Mouse (Mus musculus) MEL-GATA-1-ER (cell line): ENCODE data around the gene Faah.

Experiments
- DNase-seq: peaks from one replicate; pipeline ENCODE4 v3.0.0-alpha.2; 2012; ENCODE audit warnings: low read depth; ENCODE audit errors: extremely low read depth

Gene Faah

DNA sequence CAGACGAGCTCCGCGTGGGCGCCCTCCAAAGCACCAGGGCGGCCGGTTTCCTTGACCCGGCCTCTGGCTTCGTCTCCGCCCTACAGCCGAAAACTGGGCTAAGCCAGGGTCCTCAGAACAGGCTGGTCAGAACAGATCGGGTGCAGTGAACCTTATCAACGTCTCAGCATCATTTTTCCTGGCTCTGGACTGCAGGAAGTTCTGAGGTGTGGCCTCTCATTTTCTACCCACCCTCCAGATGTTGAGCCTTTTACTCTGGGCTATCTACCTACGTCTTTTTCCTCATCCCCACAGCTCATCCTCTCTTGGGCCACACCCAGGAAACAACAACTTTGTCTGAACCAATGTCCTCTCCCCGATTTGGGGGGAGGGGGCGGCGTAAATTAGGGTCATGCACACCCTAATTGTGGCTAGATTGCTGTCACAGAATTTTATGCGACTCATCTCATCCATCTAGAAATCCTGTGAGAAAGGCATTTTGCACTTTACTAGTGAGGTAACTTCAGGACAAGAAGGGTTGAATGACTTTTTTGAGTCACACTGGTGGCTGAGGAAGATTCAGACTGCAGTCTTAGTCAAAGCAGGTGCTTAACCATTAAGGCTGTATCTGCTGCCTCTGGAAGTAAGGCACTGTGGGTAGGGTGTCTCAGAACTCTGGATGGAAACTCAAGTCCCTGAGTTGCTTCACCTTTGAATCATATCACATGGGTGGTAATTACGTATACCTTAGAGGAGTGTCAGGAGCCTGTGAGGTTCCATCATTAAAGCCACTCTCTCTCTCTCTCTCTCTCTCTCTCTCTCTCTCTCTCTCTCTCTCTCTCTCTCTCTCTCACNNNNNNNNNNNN lies at the start of gene Faah:
Gene Faah, minus strand, starts transcription at position 25 of the 845 bp plus-strand sequence.
- DNase-seq: peak; percentile 83

DNA sequence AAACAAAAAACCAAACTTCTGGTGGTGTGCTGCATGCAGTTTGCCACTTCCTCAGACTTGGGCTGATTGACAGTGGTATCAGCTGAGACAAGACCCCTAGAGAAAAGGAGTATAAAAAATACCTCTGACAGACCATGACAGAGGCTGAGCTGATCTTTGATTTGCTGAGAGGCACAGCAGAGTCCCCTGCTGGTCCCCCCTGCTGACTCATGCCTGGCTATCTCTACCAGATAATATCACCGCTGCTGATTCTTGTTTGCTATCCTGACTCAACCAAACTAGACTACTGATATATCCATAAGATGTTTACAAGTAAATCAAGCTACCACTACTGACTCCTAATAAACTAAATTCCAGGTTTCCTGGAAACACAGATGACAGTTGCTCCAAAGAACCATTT lies 46.1 kb upstream of the Faah start:
- no peak for DNase-seq

DNA sequence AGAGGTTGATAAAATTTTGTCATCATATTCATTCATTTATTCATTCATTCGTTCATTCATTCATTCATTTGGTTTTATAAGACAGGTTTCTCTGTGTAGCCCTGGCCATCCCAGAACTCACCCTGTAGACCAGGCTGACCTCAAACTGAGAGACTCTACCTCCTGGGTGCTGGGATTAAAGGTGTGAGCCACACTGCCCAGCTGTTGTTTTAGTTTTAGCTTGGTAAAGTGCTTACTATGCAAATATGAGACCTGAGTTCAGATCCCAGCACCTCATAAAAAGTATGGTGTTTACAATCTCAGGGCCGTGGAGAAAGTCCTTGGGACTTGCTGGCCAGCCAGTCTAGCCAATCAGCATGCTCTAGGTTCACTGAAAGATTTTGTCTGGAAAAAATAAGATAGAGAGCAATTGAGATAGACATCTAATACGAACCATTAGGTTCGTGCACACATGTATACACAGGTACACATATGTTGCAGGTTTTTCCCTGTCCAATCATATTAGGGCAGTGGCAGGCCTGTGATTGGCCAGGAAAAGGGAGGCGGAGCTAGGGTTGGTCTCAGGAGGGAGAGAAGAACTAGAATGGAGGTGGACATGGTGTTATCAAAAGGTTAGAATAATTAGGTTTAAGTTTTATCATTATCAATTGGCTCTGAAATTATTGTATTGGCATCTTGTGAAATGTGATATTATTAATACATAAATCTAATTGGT lies 41.4 kb upstream of the Faah start:
- DNase-seq: no peak

DNA sequence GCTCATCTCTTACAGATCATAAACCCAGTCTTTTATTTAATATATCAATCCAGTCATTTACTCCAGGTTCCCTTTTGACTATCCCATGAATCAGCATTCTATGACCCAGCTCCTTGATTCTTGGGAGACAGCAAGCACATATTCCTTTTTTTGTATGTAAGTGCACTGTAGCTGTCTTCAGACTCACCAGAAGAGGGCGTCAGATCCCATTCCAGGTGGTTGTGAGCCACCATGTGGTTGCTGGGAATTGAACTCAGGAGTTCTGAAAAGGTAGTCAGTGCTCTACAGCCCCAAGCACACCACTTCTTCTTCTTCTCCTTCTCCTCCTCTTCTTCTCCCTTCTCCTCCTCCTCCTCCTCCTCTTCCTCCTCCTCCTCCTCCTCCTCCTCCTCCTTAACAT lies 39.8 kb upstream of the Faah start:
- DNase-seq: no peak

DNA sequence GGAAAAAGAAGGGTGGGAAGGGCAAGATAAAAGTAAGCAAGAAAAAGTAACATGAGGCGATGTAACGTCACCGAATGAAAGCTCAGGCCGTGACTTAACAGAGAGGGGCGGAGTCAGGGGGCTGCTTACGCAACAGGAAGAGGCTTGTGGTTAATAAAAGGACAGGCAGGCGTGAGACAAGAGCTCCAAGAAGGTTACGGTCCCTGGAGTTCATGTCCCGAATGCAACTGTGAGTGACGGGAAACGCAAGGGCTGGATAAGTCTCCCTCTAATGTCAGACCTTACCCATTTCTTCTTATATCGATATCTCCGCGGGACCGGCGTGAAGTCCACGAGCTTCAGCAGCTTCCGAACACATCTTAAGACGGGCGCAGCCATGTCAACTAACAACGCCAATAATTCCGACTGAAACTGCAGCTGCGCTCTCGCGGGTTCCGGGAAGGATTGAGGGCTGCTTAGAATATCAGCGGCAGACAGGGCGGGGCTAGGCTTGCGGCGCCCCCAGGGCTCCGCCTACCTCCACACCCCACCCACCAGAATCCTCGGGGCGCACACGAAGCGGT lies 35.8 kb upstream of the Faah start, which contains the start of gene Nsun4:
Gene Nsun4, minus strand, starts transcription at position 478 of the 563 bp plus-strand sequence.
- peak; percentile 91 for DNase-seq

DNA sequence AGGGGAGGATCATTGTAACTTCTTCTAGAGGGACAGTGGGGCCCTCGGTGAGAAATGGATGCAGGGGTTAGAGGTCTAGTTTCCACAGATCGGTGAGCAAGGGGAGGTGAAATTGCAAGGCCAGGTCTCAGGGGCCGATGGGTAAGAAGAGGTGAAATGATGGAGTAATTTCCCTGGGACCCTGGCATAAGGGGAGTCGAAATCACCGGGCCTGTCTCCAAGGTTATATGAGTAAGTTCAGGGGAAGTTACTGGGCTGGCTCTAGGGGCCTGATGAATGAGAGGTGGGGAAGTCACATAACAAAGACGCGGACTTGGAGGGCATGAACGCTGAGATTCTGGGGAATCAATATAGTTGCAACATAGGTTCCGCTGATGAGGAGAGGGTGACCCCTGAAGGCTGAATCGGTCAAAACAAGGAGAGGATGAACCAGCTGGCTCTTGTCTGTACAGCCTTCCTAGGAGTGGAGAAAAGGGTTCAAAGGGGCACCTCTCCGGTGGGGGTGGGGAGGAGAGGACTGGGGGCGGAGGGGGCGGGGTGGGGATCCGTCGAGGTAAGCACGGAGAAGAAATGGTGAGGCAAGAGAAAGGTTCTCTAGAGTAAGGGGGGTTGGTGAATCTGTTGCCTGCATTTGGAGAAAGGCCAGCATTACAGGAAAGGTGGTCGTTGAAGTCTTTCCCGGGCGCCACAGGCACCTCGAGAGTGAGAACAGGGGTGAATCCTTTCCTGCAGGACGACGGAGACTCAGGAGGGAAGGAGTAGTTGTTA lies 35.0 kb upstream of the Faah start:
- DNase-seq: no peak

DNA sequence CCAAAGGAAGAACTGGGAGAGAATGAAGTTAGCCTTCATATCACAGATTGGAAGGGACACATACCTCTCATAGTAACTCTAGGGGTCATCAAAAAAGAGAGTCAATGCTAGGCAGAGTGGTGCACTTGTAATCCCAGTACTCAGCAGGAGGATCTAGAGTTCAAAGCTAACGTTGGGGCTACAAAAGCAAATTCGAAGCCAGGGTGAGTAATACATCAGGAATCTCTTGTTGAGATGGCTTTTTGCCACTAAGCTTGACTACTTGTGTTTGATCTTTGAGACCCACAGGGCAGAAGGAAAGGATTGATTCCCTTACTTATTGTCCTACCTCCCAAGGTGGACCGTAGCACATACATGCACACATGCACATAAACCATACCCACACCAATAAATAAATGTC lies 31.5 kb upstream of the Faah start:
- no peak for DNase-seq

DNA sequence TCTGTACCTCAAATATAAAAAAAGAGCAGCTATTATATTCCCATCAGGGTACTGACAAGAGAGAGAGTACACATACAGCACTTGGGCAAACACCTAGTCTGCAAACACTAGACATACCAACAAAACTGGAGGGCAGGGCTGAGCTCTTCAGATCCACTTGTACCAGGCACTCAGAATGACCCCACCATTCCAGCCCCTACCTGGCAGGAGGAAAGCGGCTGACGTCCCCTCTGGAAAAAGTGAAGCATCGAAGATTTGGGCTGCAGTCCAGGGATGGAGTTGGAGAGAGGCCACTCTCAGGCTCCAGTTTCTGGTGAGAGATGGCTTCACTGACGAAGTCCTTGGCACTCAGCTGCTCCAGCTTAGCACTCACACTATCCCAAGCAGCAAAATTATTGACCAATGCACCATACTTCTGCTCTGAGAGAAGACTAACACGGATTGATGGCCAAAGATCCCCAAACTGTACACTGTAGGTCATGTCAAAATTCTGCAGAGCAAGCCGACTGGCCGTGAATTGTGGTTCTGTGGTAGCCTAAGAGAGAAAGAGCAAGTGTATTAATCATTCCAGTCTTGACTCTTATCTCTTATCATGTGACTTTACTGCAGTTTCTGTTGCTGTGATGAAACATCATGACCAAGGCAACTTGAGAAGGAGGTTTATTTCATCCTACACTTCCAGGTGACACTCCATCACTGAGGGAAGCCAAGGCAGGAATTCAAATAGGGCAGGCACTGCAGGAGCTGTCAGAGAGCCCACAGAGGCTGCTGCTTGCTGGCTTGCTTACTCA lies 30.6 kb upstream of the Faah start:
- no peak for DNase-seq

DNA sequence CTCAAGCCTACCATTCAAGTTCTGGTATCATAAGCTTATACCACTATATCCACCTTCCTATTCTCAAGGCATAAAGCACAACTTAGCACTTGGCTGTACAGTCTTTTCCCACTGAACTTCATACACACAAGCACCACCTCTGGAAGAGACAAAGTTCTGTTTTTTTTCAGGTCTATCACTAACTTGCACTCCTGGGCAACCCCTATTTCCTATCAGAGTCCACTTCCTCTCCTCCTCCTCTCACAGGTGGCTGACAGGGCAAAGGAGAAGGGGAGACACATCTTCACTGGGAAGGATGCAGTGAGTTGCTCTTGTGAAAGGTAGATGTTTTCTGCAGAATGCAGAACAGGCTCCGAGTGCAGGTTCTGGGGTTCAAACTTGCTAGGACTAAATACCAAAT lies 30.0 kb upstream of the Faah start:
- DNase-seq: no peak

DNA sequence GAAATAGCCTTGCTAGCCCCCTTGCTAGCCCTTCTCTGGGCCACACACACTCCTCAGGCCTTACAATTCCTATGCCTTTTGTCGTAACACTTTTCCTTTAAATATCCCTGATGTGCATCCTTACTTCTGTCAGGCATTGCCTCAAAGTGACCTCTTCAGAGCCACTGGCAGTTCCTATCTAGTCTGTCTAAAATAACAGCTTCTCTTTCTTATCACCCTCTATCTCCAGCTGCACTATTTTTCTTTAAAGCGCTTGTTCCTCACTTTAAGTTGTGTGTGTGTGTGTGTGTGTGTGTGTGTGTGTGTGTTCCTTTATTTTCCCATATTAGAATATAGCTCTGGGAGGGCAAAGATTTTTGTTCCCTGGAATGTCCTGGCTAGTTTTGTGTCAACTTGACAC lies 28.9 kb upstream of the Faah start:
- DNase-seq: no peak

DNA sequence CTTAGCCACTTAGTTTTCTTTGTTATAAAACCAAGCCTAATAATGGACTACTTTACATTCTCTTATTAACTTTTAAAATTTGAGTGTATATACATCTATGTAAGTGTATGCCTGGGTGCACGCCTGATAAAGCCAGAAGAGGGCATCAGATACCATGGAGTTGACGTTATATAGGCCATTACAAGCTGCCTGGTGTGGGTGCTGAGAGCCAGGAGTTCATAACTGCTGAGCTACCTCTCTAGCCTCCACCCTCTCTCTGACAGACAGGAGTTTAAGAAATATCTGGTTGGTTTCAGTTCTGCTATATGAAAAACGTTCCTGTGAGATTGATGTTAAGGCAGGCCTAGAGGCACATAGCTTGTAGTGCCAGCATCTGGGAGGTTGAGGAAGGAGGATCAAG lies 24.5 kb upstream of the Faah start:
- DNase-seq: no peak

DNA sequence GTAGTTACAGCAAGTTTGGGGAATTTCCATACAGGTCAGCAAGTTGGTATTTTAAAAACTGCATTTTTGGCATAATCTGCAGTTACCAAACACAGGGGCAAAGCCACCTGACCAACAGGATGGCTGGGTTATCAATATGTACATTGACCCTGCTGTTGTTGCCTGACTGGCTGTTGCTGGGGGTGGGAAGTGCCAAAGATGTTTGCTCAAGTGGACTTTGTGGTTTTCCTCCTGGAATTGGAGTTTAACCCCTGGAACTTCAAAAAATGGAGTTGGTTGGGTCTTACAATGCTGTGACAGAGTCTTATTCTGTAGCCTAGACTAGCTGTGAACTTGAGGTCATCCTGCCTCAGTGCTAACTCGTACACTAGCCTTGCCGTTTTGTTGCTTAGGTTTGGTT lies 22.7 kb upstream of the Faah start:
- no peak for DNase-seq

DNA sequence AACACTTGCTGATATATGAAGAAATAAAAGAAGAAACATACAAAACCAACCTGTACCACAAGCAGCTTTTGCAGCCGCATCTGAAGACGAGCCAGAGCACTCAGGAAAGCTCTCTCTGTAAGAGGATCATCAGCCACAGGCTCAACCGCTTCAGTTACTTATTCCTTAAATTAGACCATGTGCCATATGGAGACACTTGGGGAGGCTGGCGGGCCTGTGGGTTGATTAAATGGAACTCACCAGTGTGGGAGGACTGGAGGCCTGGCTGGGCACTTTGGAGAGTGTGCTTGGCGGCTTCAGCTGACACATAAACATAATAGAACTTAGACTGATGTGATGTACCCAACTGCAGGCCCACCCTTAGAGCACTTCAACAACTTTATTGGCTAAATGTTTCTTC lies 15.6 kb upstream of the Faah start:
- DNase-seq: no peak

DNA sequence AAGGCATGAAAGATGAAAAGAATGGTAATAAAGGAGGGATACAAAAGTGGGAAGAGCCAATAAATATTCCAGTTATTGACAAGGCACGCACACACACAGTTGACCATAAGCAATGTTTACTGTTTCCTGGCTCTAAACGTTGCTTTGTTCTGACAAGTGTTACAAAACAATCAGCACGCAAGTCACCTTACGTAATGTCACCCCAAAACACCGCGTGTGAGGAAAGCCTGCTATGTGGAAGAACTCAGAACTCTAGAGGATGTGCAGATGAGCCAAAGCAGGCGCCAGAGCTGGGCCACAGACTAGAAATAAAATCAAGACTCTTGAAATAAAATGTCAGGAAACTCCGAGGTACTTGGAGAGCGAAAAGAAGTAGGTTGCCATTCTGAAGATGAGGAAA lies 15.2 kb upstream of the Faah start:
- DNase-seq: no peak

DNA sequence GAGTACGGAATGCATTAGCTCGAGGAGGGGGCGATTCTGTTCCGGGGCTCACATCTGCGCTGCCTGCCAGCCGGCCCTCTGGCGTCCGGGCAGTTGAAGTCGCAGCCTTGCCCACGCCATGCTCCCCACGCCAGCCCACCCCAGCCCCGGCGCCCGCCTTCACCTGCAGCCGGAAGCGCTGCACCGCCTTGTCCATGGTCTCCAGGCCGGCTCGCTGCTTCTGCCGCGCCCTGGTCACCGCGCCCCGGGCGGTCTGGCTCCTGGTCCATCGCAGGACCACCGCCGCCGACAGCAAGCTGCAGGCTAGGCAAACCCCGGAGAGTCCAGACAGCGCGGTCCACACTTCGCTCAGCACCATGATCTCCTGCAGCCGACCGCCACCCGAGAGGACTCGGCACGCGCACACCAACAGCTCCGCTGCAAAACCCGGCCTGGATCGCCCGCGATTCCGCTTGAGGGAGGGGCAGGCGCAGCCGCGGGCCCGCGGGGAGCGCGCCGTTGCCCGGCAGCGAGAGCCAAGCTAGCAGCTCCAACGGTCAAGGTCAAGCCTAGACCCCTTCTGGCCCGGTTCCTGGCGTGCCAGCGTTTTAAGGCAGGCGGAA lies 325 bp downstream of the Faah start:
- DNase-seq: peak; percentile 32

DNA sequence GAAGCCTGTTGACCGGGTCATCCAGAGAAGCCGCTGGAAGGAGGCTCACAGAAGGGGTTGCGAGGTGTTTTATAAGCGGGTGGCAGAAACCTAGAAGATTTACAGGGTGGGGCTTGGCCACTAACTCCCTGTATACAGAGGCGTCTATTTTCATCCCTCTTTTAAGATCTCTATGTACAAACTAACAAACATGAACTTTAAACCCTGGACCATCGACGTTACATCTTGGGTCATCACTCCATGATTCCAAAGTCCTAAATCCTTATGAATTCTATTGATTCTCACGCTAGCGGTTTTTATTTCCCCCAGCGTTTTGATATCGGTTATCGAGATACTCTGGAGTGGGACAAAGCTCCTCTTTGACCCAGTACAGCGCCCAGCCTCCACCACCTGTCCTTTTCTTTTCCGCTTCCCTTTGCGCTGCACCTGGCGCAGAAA lies 845 bp downstream of the Faah start:
- DNase-seq: no peak

DNA sequence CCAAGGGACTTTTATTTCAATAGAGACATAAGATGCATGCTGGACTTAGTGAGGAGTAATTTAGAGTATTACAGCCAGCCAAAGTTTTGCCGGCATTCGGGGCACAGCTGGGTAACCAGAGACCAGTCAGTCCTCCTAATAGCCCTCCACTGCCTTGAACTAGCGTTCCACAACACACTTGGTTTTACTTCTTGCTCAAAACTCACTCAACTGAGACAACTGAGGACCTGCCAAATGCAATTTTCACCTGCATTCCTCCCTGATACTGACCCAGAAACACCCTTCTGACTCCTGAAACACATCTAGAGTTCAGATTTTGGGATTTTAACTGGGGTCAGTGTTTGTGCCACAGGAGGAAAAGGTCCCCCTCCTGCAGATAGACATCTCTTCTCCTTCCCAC lies 1.3 kb downstream of the Faah start:
- no peak for DNase-seq

DNA sequence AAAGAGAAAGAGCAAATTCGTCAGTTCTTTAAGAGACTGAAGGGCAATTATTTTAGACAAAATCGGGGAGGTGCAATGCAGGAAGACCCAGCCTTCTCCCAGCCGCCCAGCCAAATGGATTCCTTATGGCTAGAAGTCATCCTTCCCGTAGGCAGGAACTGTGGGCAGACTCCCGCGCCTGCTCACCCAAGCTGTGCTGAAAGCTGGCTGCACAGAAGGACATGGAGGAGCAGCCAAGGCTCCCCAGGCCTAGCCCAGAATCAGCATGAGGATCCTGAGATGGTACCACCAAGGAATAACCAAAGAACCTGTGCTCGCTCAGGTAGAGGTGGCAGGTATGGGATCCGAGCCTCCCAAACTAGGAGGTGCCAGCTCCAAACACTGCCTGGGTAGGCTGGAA lies 1.7 kb downstream of the Faah start:
- no peak for DNase-seq

DNA sequence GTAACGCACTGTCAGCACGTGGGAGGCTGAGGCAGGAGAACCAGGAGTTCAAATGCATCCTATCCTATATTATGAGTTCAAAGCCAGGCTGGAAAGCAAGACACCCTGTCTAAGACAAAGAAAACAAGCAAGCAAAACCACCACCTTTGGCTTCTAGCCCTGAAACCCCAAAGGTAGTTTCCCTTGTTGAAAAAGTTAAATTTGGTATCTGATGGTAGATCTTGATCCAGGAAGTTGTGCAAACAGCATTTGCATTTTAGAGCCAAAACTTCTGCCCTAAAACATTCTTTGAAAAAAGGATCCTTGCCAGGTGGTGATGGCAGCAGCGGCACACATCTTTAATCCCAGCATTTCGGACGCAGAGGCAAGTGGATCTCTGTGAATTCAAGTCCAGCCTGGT lies 2.2 kb downstream of the Faah start:
- no peak for DNase-seq

DNA sequence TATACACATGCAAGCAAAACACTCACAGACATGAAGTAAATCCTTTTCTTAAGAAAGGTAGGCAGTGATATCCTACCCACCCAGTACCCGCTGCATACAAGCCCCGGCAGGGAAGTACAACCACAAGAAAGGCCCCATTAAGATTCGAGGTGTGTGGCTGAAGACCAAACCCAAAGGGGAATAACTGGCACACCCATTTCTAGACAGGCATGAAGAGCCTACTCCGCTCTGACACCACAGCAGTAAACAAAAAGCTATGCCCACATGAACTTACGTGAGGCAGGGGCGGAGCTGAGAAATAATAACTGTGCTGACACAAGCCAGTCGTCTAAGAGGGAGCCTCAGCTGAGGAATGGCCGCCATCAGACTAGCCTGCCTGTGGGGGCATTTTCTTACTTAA lies 7.5 kb downstream of the Faah start:
- DNase-seq: no peak

DNA sequence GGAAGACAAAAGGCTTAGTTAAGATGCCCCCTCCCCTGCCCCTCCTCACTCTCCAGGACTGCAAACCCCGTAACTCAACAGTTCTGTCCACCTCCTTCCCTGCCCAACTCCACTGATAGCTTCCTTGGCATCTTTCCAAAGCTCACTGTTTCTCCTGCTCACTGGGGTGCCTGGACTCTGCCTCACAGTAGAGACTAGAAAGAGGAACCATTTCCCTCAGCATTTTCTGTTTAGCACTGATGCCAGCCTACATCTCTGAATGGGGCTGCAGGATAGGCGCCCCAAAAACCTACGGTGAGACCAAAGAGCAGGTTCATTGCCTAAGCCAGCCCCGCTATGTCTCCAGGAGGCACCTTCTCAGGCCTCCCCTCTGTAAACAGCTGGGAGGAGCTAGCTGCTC lies 16.5 kb downstream of the Faah start:
- peak; percentile 77 for DNase-seq
